Mouse (Mus musculus): ENCODE measurements around the gene Esrrg.

Esrrg gene

GRCm38 (mm10) chr1:187706046-187706445 lies 97.5 kb downstream of the Esrrg start:
- DNase-seq (ENCODE audit: extremely low read depth, low read depth), result no peak

GRCm38 (mm10) chr1:187707176-187707575 lies 98.6 kb downstream of the Esrrg start:
- no peak for DNase-seq (ENCODE audit: extremely low read depth, low read depth)

- DNase-seq (ENCODE audit: extremely low read depth, low read depth), result no peak
These were observed 101.9 kb downstream of the Esrrg start for GRCm38 (mm10) chr1:187710434-187710948.

- DNase-seq (ENCODE audit: extremely low read depth, low read depth), result no peak
These were observed 112.4 kb downstream of the Esrrg start for GRCm38 (mm10) chr1:187721035-187721434.

GRCm38 (mm10) chr1:187722016-187722415 lies 113.4 kb downstream of the Esrrg start:
- no peak for DNase-seq (ENCODE audit: extremely low read depth, low read depth)

GRCm38 (mm10) chr1:187724651-187725050 lies 116.1 kb downstream of the Esrrg start:
- DNase-seq (ENCODE audit: extremely low read depth, low read depth), result no peak

- DNase-seq (ENCODE audit: extremely low read depth, low read depth), result no peak
These were observed 116.8 kb downstream of the Esrrg start for GRCm38 (mm10) chr1:187725351-187725750.

GRCm38 (mm10) chr1:187731171-187731570 lies 122.6 kb downstream of the Esrrg start:
- DNase-seq (ENCODE audit: extremely low read depth, low read depth), result no peak

GRCm38 (mm10) chr1:187736507-187736906 lies 127.9 kb downstream of the Esrrg start:
- DNase-seq (ENCODE audit: extremely low read depth, low read depth), result no peak

- DNase-seq (ENCODE audit: extremely low read depth, low read depth), result no peak
These were observed 128.7 kb downstream of the Esrrg start for GRCm38 (mm10) chr1:187737296-187737695.

- DNase-seq (ENCODE audit: extremely low read depth, low read depth), result no peak
These were observed 131.9 kb downstream of the Esrrg start for GRCm38 (mm10) chr1:187740531-187740930.

GRCm38 (mm10) chr1:187741306-187741705 lies 132.7 kb downstream of the Esrrg start:
- DNase-seq (ENCODE audit: extremely low read depth, low read depth), result no peak

- DNase-seq (ENCODE audit: extremely low read depth, low read depth), result no peak
These were observed 133.5 kb downstream of the Esrrg start for GRCm38 (mm10) chr1:187742071-187742470.

GRCm38 (mm10) chr1:187749294-187749693 lies 140.7 kb downstream of the Esrrg start:
- no peak for DNase-seq (ENCODE audit: extremely low read depth, low read depth)

- DNase-seq (ENCODE audit: extremely low read depth, low read depth), result no peak
These were observed 141.3 kb downstream of the Esrrg start for GRCm38 (mm10) chr1:187749931-187750330.

- DNase-seq (ENCODE audit: extremely low read depth, low read depth), result no peak
These were observed 146.9 kb downstream of the Esrrg start for GRCm38 (mm10) chr1:187755528-187755927.

- no peak for DNase-seq (ENCODE audit: extremely low read depth, low read depth)
These were observed 149.4 kb downstream of the Esrrg start for GRCm38 (mm10) chr1:187757981-187758380.

GRCm38 (mm10) chr1:187758546-187758945 lies 150.0 kb downstream of the Esrrg start:
- DNase-seq (ENCODE audit: extremely low read depth, low read depth), result no peak

- DNase-seq (ENCODE audit: extremely low read depth, low read depth), result no peak
These were observed 150.9 kb downstream of the Esrrg start for GRCm38 (mm10) chr1:187759536-187759935.

- no peak for DNase-seq (ENCODE audit: extremely low read depth, low read depth)
These were observed 154.3 kb downstream of the Esrrg start for GRCm38 (mm10) chr1:187762641-187763450.

GRCm38 (mm10) chr1:187763451-187763755 lies 154.8 kb downstream of the Esrrg start:
- DNase-seq (ENCODE audit: extremely low read depth, low read depth), result no peak

GRCm38 (mm10) chr1:187763821-187764220 lies 155.2 kb downstream of the Esrrg start:
- DNase-seq (ENCODE audit: extremely low read depth, low read depth), result no peak

- DNase-seq (ENCODE audit: extremely low read depth, low read depth), result no peak
These were observed 157.0 kb downstream of the Esrrg start for GRCm38 (mm10) chr1:187765577-187765976.
